Mouse (Mus musculus) lung, adult 2 months (tissue): ENCODE measurements around the gene Npas3. TPM values are rescaled to one million over a fixed set of nuclear protein-coding genes. Genes with fewer than 3 reads are reported as not detected.
A peak's percentile ranks its signal among the peaks of the same experiment; 100 is the strongest.

Experiments
- DNase-seq: peaks from one replicate; pipeline ENCODE4 v3.0.0; 2022
- H3K4me1 ChIP-seq: fragments of 200-500 bp; 2 replicates; pipeline ENCODE4 v1.6.1; 2011; ENCODE audit warnings: low read length; ENCODE audit not compliant: control insufficient read depth, insufficient read depth
- H3K4me3 ChIP-seq: fragments of 200-500 bp; replicated peaks from 2 replicates; pipeline ENCODE3; 2011; ENCODE audit warnings: low read depth, mild to moderate bottlenecking, control low read depth, low read length; ENCODE audit errors: extremely low read depth
- CTCF ChIP-seq: fragments of 200-500 bp; IDR thresholded peaks from 2 replicates; pipeline ENCODE4 v1.5.1; 2011; ENCODE audit warnings: mild to moderate bottlenecking, low read length, control low read depth; ENCODE audit not compliant: insufficient read depth
- POLR2A ChIP-seq: fragments of 200-500 bp; IDR thresholded peaks from 2 replicates; pipeline ENCODE4 v1.6.1; 2011; ENCODE audit warnings: low read depth, mild to moderate bottlenecking, control low read depth, low read length, borderline replicate concordance; ENCODE audit errors: extremely low read depth
- WGBS: fragments of 180-500 bp; shearing (Covaris S2); methylation state at CpG from one replicate; pipeline ENCODE4 v1.1.7; 2018; 5-methylcytosine and 5-hydroxymethylcytosine counted together
- polyA plus RNA-seq: library from polyadenylated mRNA; depleted of rRNA; stranded (reverse); fragments of >200 nt; gene quantifications from 2 replicates; pipeline ENCODE4 v1.2.3, GENCODE M21; 2012

Gene Npas3
- polyA plus RNA-seq, 1 experiment = 0.05 TPM

- WGBS = 85% methylated on average over 6 of the region's 6 CpGs
- no peak for DNase-seq
- H3K4me3 ChIP-seq = no peak overlapping the region
- no peak for TF ChIP-seq POLR2A
- no peaks in the 10 kb centered on the region for H3K4me1 ChIP-seq
Observed at GRCm38 (mm10) chr12:53656301-53656700, 407.8 kb downstream of the Npas3 start.

DNA sequence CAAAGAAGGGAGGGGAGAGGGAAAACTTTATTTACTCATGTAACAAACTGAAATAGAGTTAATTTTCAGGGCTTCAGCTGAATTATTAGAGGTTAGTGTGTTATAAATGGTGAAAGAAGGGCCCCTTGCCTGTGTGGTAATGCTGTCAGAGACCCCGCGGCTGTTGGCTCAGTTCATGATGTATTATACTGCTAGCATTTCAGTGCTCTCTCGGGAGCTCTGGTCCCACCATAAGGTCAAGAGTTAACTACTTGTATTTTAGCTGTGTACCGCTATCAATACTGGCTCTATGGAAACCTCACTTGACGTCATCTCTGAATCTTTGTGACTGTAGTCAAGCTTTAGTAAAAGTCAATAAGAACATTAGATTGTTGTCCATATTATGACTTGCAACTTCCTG is 415.6 kb downstream of the Npas3 start:
- Histone ChIP-seq H3K4me3 (no peak overlapping the region), H3K4me1 (no peaks in the 10 kb centered on the region)
- DNase-seq = no peak
- TF ChIP-seq CTCF (no peak), POLR2A (no peak)
- WGBS = 27% methylated on average over 5 of the region's 5 CpGs

GRCm38 (mm10) chr12:53671846-53672245 is 423.4 kb downstream of the Npas3 start:
- 96% methylated on average over 2 of the region's 2 CpGs for WGBS
- Histone ChIP-seq H3K4me3 (no peak overlapping the region), H3K4me1 (no peaks in the 10 kb centered on the region)
- no peak for DNase-seq
- no peak for TF ChIP-seq POLR2A
- TF ChIP-seq CTCF = no peak

DNA sequence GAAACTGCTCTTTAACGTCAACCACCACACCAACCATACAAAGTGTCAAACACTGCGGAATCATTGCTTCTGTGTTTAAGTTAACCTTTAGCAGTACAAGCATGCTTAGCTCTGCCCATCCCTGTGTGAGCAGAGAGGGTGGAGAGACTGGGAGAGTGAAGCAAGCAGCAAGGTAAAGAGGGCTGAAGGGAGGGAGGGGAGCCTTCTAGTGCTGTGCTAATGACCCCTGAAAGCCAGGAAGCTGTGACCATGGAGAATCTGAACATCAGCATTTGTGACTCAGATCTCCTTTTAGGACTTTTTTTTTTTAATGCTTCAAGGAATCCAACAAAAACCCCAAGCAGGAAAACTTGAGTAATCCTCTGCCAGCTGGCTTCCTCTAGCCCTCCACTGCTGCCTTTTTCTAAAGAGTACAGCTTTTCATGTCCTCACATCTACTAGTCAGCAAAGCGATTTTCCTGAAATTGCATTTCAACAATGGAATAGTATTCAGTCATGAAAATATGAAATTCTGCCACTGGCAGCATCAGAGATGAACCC is 428.7 kb downstream of the Npas3 start:
- TF ChIP-seq CTCF (no peak), POLR2A (no peak)
- 56% methylated on average over 3 of the region's 3 CpGs for WGBS
- Histone ChIP-seq H3K4me1 (no peaks in the 10 kb centered on the region), H3K4me3 (no peak overlapping the region)
- DNase-seq = no peak

- 71% methylated on average over 3 of the region's 3 CpGs for WGBS
- Histone ChIP-seq H3K4me3 (no peak overlapping the region), H3K4me1 (no peaks in the 10 kb centered on the region)
- no peak for TF ChIP-seq CTCF
- no peak for DNase-seq
Observed at GRCm38 (mm10) chr12:53678166-53678565, 429.7 kb downstream of the Npas3 start.

DNA sequence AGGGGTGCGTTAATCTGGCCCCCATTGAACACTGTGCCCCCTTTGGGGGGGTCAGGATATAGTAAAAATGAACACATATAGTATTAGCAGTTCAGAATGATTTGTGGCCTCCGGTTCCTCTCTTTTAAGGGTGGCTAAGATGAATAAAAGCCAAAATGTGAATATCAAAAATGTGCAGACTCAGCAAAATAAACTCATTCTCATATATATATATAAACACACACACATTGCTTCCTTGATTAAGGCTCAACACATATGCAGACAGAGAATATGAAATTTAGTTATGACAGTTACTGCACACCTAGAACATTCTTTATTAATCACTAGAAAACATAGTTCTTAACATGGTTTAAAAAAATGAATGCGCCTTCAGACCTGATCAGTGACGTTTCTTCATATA is 430.7 kb downstream of the Npas3 start:
- Histone ChIP-seq H3K4me3 (no peak overlapping the region), H3K4me1 (no peaks in the 10 kb centered on the region)
- no peak for DNase-seq
- TF ChIP-seq POLR2A = no peak
- TF ChIP-seq CTCF = no peak
- WGBS = 95% methylated on average over 4 of the region's 4 CpGs

DNA sequence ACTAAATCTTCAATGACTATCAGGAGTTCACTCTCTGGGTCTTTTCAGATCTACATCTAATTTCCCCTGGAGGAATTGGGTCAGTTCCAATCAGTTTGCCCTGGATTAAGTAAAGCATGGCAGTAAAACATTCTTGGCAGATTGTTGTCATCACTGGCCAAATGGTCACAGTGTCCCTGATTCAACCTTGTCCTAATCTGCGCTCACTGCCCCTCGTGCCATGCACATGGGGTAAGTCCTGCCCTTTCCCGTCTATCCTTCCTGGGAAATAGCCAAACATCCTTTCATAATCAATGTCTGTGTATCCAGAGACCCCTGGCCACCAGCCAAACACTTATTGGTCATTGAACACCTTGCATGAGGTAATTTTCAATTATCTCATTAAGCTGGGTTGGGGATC is 432.0 kb downstream of the Npas3 start:
- 68% methylated on average over 3 of the region's 3 CpGs for whole genome bisulfite sequencing
- Histone ChIP-seq H3K4me1 (no peaks in the 10 kb centered on the region), H3K4me3 (no peak overlapping the region)
- no peak for TF ChIP-seq POLR2A
- no peak for TF ChIP-seq CTCF
- no peak for DNase-seq

DNA sequence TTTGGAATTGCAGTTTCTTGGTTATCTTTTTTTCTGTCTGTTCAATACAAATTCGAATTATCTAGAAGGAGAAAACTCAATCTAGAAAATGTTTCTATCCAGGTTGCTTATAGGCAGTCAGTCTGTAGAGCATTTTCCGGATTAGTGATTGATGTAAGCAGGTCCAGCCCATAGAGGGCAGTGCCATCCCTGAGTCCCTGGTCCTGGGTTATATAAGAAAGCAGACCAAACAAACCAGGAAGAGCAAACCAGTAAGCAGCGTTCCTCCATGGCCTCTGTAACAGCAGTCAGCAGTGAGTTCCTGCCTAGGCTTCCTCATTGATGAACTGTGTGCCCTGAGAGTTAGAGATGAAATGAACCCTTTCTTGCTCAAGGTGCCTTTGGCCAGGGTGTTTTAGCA is 433.6 kb downstream of the Npas3 start:
- WGBS = 47% methylated on average over 3 of the region's 3 CpGs
- TF ChIP-seq CTCF (peak; percentile 24; the same call in 1 of the 2 replicates), POLR2A (no peak)
- no peak for DNase-seq
- Histone ChIP-seq H3K4me3 (no peak overlapping the region), H3K4me1 (no peaks in the 10 kb centered on the region)

GRCm38 (mm10) chr12:53692471-53692870 is 444.0 kb downstream of the Npas3 start:
- Histone ChIP-seq H3K4me1 (no peaks in the 10 kb centered on the region), H3K4me3 (no peak overlapping the region)
- DNase-seq = no peak
- 92% methylated on average over 4 of the region's 4 CpGs for WGBS
- TF ChIP-seq CTCF = no peak
- TF ChIP-seq POLR2A = no peak

DNA sequence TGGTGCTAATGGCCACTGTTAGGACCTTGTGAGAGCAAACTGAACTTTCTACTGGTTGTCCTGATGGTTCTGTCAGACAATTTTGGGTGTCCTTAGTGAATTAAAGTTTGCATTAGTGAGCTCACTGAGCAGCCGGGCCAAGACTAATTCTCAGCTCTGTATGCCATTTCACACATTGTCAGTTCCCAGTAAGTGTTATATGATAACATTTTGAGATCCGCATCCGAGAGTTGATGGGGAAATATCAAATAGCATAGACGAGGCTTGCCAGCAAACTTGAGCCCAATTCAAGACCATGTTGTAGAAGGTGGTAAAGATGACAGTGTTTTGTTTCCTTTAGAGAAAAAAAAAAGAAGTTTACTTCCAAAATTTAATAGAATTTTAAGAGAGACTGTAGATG is 445.9 kb downstream of the Npas3 start:
- 81% methylated on average over 4 of the region's 4 CpGs for WGBS
- TF ChIP-seq CTCF (no peak), POLR2A (no peak)
- no peaks in the 10 kb centered on the region for H3K4me1 ChIP-seq
- no peak for DNase-seq
- H3K4me3 ChIP-seq = no peak overlapping the region
